Mouse (Mus musculus): ENCODE measurements around the gene Il16. TPM values are rescaled to one million over a fixed set of nuclear protein-coding genes. Genes with fewer than 3 reads are reported as not detected.

Gene Il16
- total RNA-seq, 2 experiments from 2014 or later = 1.6 TPM

DNA sequence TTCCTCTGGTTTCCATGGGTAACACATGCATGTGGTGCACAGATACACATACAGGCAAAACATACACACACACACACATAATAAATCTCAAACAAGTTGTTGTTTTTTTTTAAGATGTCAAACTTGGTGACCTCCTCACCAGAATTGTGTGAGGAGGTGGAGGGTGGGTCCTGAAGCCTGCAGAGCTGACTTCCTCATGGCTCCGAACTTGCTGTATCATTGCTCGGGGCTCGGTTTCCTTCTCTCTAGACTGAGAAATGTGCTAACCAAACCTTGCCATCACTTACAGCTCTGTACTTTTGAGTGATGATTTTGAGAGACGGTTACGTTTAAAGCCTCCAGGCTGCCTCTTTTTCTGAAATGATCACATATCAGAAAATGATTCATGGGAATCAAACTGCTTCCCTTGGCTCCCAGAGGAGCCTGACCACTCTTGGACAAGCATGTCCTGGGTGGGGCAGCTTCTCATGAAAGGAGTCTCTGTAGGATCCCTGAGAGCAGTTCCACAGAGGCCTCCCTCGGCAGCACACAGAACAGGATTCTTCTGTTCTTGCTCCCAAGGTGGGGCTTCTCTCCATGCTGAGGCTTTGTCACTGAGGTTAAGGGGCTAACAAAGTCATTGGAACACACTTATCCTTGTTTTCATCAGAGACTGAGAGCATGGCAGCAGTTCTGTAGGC lies 46.3 kb downstream of the Il16 start:
- DNase-seq = no peak
- intact Hi-C loops (cut with DNase I) = no loop called here

DNA sequence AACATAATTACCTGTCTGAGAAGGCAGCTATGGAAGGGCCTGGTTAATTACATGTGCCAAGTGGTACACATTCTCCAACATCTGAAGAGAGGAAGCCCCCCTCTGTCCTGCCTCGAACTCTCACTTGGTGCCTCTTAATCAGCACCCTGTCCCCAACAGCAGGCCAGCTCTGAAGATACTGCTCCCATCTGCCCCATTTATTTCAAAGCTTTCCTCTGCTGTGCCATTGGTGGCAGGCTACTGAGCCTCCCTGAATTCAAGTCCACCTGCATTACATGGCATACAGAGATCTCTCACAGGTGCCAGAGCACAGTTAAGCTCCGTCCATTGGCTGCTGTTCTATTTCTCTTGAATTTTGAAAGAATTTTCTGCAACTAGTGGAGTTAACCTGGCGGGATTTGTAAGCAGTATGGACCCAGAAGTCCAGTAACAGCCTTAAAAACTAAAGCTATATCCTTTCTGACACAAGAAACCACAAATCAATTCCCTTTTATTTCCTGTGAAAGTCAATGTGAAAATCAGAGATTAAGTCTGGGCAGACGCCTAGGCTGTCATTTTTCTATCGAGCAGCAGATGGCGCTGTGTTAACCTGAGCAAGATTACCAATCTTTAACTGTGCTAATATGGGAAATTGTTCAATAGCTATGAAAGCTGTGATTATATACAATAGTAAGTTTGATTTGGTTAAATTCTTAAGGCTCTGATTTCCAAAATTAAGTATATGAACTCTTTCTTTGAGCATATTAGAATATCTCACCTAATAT lies 49.9 kb downstream of the Il16 start:
- peak; percentile 35 for DNase-seq

GRCm38 (mm10) chr7:83682640-83683274 lies 62.8 kb downstream of the Il16 start:
- intact Hi-C loops (cut with DNase I) = no loop called here
- no peak for DNase-seq

More for the DNA sequence above, 49.9 kb downstream of the Il16 start:
- intact Hi-C loops (cut with DNase I) = no loop called here

- intact Hi-C loops (cut with DNase I) = loop anchor here (10.0 kb wide), 1 partner anchor 104 kb away; no protein-coding TSS in a partner anchor
- no peak for DNase-seq
These were observed 67.0 kb downstream of the Il16 start for GRCm38 (mm10) chr7:83678506-83678905.

DNA sequence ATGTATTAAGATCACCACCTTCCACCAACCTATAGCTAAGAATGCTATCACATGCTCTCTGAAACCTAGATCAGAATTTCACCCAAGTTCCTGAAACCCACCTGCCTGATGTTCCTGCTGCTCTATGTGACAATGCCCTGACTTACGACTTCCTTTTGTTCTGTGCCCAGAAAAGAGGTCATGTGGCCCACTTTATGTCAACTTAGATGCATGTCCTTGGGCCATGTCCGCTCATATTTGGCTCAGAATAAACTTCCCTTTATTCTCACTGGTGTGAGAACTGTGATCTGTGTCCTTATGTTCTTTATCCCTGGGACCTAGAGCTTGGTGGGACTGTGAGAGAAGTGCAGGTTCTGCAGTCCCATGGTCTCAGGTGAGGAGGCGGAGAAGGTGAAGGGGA lies 68.2 kb downstream of the Il16 start:
- intact Hi-C loops (cut with DNase I) = loop anchor here (10.0 kb wide), 1 partner anchor 102 kb away; no protein-coding TSS in a partner anchor

GRCm38 (mm10) chr7:83675545-83676254 lies 69.8 kb downstream of the Il16 start:
- DNase-seq = peak; percentile 27
- intact Hi-C loops (cut with DNase I) = loop anchor here (10.0 kb wide), 1 partner anchor 101 kb away; no protein-coding TSS in a partner anchor

More for the DNA sequence above, 68.2 kb downstream of the Il16 start:
- no peak for DNase-seq

DNA sequence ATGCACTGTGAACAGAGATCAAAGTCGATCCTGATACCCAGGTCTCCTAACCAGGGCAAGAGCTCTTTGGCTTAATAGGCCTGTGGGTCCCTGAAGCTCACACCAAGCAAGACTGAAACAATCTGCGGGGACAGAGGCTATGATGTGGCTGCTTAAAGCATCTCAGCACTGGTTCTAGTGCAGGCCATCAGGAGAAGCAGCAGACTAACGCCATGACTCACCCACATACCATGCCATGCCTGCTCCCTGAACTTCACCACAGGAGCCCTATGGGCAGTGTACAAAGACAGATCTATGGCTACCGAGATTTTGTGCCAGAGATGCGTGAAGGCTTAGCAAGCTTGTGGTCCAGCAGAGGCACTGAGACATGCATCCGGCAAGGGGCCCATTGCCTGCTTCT lies 74.0 kb downstream of the Il16 start:
- DNase-seq = no peak
- intact Hi-C loops (cut with DNase I) = loop anchor here (10.0 kb wide), 1 partner anchor 97 kb away; no protein-coding TSS in a partner anchor

GRCm38 (mm10) chr7:83668724-83669123 lies 76.8 kb downstream of the Il16 start:
- intact Hi-C loops (cut with DNase I) = loop anchor here (10.0 kb wide), 1 partner anchor 136 kb away; no protein-coding TSS in a partner anchor
- peak; percentile 69 for DNase-seq

DNA sequence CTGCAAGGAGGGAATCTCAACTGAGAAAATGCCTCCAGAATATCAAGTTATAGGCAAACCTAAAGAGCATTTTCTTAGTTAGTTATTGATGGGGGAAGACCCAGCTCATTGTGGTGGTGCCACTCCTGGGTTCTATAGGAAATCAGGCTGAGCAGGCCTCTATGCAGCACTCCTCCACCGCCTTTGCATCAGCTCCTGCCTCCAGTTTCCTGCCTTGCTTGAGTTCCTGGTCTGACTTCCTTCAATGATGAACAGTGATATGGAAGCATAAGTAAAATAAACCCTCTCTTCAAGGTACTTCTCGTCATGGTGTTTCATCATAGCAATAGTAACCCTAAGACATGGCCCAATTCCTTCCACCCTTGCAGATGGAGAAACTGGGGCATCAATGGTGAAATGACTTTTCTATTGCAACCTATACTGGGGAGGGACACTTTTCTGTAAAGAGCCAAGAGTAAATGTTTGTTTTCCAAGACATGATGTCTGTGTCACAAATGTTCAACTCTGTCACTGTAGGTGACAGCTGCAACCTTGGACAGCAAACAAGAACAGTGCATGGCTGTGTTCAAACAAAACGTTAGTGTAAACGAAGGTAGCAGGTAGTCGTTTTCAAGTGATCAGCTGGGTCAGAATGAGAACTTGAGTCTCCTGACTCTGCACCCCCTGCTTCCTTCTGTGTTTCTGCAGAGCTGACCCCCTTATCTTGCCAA lies 77.4 kb downstream of the Il16 start:
- no peak for DNase-seq
- intact Hi-C loops (cut with DNase I) = loop anchor here (10.0 kb wide), 1 partner anchor 137 kb away; no protein-coding TSS in a partner anchor

DNA sequence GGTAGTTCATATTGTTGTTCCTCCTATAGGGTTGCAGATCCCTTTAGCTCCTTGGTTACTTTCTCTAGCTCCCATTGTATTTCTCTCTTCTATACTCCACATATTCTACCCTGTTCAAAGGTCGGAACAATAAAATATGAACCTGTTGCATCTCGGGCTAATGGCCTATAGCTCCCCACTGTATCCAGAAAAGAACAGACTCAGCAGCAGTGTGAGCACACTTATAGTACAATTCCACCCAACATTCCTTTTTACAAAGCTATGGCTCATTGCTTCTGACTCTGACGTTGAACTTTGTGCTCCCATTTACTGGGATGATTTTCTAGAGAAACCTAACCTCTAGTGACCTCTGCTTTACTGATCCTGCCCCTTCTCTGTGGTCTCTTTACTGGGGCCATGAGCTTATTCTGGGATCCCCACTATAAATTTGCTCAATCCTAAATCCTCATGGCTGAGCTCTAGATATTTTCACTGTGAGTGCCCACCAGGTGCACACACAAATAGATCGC lies 79.4 kb downstream of the Il16 start:
- DNase-seq = no peak
- intact Hi-C loops (cut with DNase I) = loop anchor here (10.0 kb wide), 1 partner anchor 139 kb away; no protein-coding TSS in a partner anchor

DNA sequence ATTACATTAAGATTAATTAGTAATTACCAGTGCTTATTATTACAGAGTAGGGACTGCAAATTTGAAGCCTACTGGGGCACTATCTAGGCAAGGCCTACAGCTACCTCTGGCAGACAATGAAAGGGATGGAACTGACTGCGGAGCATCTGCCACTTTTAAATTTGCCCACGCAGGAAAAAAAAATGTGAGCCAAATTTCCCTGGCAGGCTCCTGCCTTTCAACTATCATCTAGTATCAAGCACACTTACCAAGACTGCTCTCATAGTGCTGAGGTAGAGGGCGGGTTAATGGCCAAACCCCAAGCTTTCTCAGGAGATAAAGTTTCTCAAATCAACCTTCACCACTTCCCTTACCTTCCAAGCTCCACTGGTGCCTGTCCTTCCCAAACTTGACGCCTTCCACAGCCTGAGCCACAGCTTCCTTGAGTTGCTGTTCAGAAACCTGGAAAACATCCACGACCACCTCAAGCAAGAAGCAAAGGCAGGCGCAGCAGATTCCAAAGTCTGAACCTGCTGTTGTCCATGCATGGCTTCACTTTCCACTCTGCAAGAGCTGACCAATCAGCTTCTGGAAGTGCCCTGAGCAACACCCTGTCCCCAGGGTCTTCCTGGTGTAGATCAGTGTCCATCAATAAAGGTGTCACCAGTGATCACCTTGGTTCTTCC lies 82.7 kb downstream of the Il16 start:
- intact Hi-C loops (cut with DNase I) = loop anchor here (10.0 kb wide), 1 partner anchor 142 kb away; no protein-coding TSS in a partner anchor
- no peak for DNase-seq

GRCm38 (mm10) chr7:83661763-83662162 lies 83.8 kb downstream of the Il16 start:
- no peak for DNase-seq
- intact Hi-C loops (cut with DNase I) = loop anchor here (10.0 kb wide), 1 partner anchor 143 kb away; no protein-coding TSS in a partner anchor

DNA sequence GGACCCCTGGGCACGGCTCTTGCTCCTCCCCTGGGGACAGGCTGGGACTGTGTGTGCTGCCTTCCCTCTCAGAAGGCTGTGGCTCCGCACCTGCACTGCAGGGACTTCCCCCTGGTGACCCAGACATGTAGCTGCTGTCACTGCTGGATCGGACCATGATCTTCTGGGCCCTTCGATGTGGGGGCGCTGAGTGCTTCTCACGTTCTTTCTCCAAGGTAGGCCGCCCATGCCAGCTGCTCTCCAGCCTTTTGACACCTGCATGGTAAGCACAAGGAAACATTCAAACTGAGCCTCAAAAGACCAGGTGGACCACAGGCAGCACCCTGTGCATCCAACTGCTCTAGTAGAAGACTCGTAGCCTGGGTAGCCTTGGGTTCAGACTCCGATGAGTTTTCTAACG lies 84.5 kb downstream of the Il16 start:
- intact Hi-C loops (cut with DNase I) = loop anchor here (10.0 kb wide), 1 partner anchor 144 kb away; no protein-coding TSS in a partner anchor
- DNase-seq = no peak

DNA sequence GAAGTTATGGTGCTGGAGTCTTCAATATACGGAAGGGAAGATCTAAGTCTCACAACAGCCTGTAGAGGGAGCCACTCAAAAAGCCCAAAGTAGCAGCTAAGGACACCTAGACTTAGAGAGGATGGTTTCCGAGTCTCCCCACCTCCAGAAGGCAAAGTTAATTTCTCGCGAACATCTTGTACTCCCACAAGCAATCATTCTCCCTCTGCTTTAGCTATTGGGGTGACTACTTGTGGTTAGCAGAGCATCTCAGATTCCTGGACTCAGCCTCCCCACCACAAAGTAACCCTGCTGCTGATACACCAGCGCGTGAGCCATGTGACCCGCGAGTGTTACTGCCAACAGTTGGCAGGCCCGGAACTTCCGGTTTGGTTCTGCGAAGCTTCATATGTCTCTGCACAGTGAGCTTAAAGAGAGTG lies 85.2 kb downstream of the Il16 start:
- intact Hi-C loops (cut with DNase I) = loop anchor here (10.0 kb wide), 1 partner anchor 145 kb away; no protein-coding TSS in a partner anchor

DNA sequence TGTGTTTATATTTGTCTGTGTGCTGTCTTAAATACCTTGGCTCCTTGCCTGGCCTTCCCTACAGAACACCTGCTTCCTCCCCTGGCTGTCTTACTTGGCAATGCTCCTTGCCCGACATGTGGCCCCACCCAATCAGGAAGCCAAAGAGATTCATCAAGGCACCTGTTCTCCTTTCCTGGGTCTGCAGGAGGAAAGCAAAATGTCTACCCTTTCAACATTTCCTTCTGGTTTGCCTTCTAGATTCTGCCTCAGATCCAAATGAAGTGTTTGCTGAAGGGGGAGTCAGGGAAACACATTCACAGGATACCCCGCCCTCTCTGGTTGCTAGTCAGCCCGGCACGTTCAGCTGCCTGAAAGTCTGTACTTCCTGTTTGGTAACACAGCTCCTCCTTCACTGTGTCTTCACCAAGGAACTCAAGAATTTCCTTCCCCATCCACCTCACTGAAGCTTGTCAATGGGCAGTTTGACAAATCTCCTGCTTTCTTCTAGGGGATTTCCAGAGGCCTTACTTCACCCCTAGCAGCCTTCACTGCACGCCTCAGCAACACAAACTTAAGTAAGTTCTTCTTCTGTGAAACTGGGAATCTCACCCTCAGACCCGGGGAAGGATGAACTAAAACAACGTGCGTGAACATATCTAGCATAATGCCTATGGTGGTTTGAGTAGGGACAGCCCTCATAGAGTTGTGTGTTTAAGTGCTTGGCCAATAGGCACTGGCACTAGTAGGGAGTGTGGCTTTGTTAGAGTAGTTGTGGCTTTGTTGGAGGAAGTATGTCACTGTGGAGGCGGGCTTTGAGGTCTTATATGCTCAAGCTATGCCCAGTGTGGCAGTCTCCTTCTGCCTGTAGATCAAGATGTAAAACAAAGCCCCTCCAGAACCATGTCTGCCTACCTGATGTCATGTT lies 86.1 kb downstream of the Il16 start:
- intact Hi-C loops (cut with DNase I) = loop anchor here (10.0 kb wide), 1 partner anchor 145 kb away; no protein-coding TSS in a partner anchor
- peak; percentile 46 for DNase-seq

More for the DNA sequence above, 85.2 kb downstream of the Il16 start:
- no peak for DNase-seq

- DNase-seq = peak; percentile 13
- intact Hi-C loops (cut with DNase I) = no loop called here
These were observed 86.8 kb downstream of the Il16 start for GRCm38 (mm10) chr7:83658716-83659115.

DNA sequence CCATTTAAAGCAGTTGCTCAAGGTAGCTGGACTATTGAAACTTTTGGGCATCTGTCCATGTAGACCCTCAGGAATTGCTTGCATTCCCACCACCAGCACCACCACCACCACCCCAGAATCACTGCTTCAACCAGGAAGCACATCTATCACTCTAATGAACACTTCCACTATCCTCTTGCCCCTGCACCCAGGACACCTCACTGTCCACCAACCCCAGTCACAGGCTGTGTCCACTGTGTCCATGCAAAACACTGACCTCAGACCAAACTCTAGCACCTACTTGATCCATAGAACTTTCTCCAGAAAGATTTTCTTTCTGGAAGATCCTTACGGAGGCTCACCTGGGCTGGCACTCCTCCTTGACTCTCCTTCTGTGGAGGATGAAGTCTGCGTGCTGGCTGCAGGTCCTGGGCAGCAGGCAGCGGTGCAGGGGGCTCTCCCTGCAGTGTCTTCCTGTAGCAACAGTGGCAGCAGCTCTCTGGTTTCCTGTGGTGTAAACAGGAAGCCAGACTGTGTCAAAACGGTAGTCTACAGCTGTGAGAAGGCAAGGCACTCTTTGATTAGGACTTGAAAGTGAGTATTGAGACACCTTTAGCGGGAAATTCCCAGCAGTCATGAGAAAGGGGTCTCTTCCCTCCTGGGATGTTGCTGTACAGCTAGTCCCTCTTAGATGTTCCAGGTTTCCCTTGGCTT lies 90.4 kb downstream of the Il16 start:
- no peak for DNase-seq
- intact Hi-C loops (cut with DNase I) = no loop called here
